Mouse (Mus musculus): ENCODE results near the gene Cldn19.

GRCm38 (mm10) chr4:119262483-119262882 is 7.3 kb downstream of the Cldn19 start:
- no peak for TF ChIP-seq CTCF (IDR thresholded peaks at IDR 0.05; ENCODE audit: low read depth)
- no peak for TF ChIP-seq EP300 (optimal IDR thresholded peaks at IDR 0.05)
